Mouse (Mus musculus) MEL (cell line): ENCODE results near the gene Msmo1. TPM values are rescaled to one million over a fixed set of nuclear protein-coding genes. Genes with fewer than 3 reads are reported as not detected.

ENCODE experiments used
- DNase-seq: peaks from one replicate; pipeline ENCODE4 v3.0.0; 2011; ENCODE audit warnings: low read depth, low spot score
- H3K27ac ChIP-seq: 2 replicates; pipeline ENCODE4 v1.5.1; 2012; ENCODE audit warnings: low read depth, mild to moderate bottlenecking, control low read depth, low read length, moderate library complexity; ENCODE audit not compliant: control insufficient read depth
- H3K27me3 ChIP-seq, 2 experiments: fragments of 150-350 bp in 1 of 2; sonication (generic) in 1 of 2; 2 replicates each; pipeline ENCODE4 v1.6.1; 2012; ENCODE audit warnings: low read length in 2 of 2, mild to moderate bottlenecking in 2 of 2, improper control_type of control experiment in 1 of 2, moderate library complexity in 1 of 2; ENCODE audit not compliant: insufficient read depth in 2 of 2, control insufficient read depth in 1 of 2
- H3K36me3 ChIP-seq, 2 experiments: 2 replicates each; pipeline ENCODE4 v1.6.1; 2012 to 2014; ENCODE audit warnings: low read length in 2 of 2, improper control_type of control experiment in 1 of 2, inconsistent platforms in 1 of 2, mild to moderate bottlenecking in 1 of 2; ENCODE audit not compliant: insufficient read depth in 2 of 2, control insufficient read depth in 1 of 2
- H3K4me1 ChIP-seq, 2 experiments: fragments of 150-350 bp in 1 of 2; sonication (generic) in 1 of 2; 2 replicates each; pipeline ENCODE4 v1.6.1; 2012; ENCODE audit warnings: low read length in 2 of 2, improper control_type of control experiment in 1 of 2, mild to moderate bottlenecking in 1 of 2; ENCODE audit not compliant: insufficient read depth in 2 of 2, control insufficient read depth in 1 of 2
- H3K4me3 ChIP-seq, 2 experiments: fragments of 150-350 bp in 1 of 2; sonication (generic) in 1 of 2; 2 replicates each; pipeline ENCODE4 v1.5.1; 2012; ENCODE audit warnings: low read depth in 2 of 2, low read length in 2 of 2, mild to moderate bottlenecking in 2 of 2, moderate library complexity in 2 of 2, control low read depth in 1 of 2, improper control_type of control experiment in 1 of 2; ENCODE audit not compliant: control insufficient read depth in 1 of 2, insufficient read depth in 1 of 2
- H3K79me2 ChIP-seq: 2 replicates; pipeline ENCODE4 v1.6.1; 2012; ENCODE audit warnings: mild to moderate bottlenecking, low read length, moderate library complexity; ENCODE audit not compliant: control insufficient read depth, poor library complexity, insufficient read depth
- H3K9ac ChIP-seq: 2 replicates; pipeline ENCODE4 v1.6.1; 2012; ENCODE audit warnings: low read depth, mild to moderate bottlenecking, control low read depth, low read length, moderate library complexity; ENCODE audit not compliant: control insufficient read depth, poor library complexity, severe bottlenecking
- H3K9me3 ChIP-seq: fragments of 150-350 bp; sonication (generic); replicated peaks from 2 replicates; pipeline ENCODE4 v1.6.1; 2012; ENCODE audit warnings: mild to moderate bottlenecking, low read length, improper control_type of control experiment, moderate library complexity; ENCODE audit not compliant: insufficient read depth
- BHLHE40 ChIP-seq: IDR thresholded peaks from 2 replicates; pipeline ENCODE4 v1.6.1; 2012; ENCODE audit warnings: low read depth, mild to moderate bottlenecking, inconsistent platforms, low read length, improper control_type of control experiment, borderline replicate concordance
- CHD2 ChIP-seq: IDR thresholded peaks from 2 replicates; pipeline ENCODE4 v1.6.1; 2011; ENCODE audit warnings: low read length, improper control_type of control experiment
- ELF1 ChIP-seq: IDR thresholded peaks from 2 replicates; pipeline ENCODE4 v1.6.1; 2014; ENCODE audit warnings: low read depth, mild to moderate bottlenecking, inconsistent platforms, low read length, improper control_type of control experiment, moderate library complexity
- GABPA ChIP-seq: IDR thresholded peaks from 2 replicates; pipeline ENCODE4 v1.6.1; 2012; ENCODE audit warnings: low read depth, mild to moderate bottlenecking, inconsistent platforms, low read length, improper control_type of control experiment, moderate library complexity
- GATA1 ChIP-seq: IDR thresholded peaks from 2 replicates; pipeline ENCODE4 v1.6.1; 2011; ENCODE audit warnings: low read depth, low read length, improper control_type of control experiment
- KAT2A ChIP-seq: conservative IDR thresholded peaks from 2 replicates; pipeline ENCODE4 v1.6.1; 2012; ENCODE audit warnings: low read depth, low read length, improper control_type of control experiment, inconsistent platforms
- MAFK ChIP-seq: IDR thresholded peaks from 2 replicates; pipeline ENCODE4 v1.6.1; 2011; ENCODE audit warnings: low read depth, mild to moderate bottlenecking, low read length, improper control_type of control experiment, borderline replicate concordance
- MAX ChIP-seq: IDR thresholded peaks from 2 replicates; pipeline ENCODE4 v1.6.1; 2011; ENCODE audit warnings: low read length, improper control_type of control experiment
- MAZ ChIP-seq: IDR thresholded peaks from 2 replicates; pipeline ENCODE4 v1.6.1; 2012; ENCODE audit warnings: low read depth, mild to moderate bottlenecking, inconsistent platforms, low read length, improper control_type of control experiment
- MEF2A ChIP-seq: IDR thresholded peaks from 2 replicates; pipeline ENCODE4 v1.6.1; 2014; ENCODE audit warnings: low read depth, mild to moderate bottlenecking, inconsistent platforms, low read length, improper control_type of control experiment; ENCODE audit not compliant: poor library complexity, insufficient replicate concordance, severe bottlenecking; ENCODE audit errors: extremely low read depth
- MXI1 ChIP-seq: IDR thresholded peaks from 2 replicates; pipeline ENCODE4 v1.6.1; 2011; ENCODE audit warnings: mild to moderate bottlenecking, low read depth, low read length, improper control_type of control experiment
- MYB ChIP-seq: IDR thresholded peaks from 2 replicates; pipeline ENCODE4 v1.6.1; 2011; ENCODE audit warnings: mild to moderate bottlenecking, low read depth, low read length, improper control_type of control experiment
- NRF1 ChIP-seq: IDR thresholded peaks from 2 replicates; pipeline ENCODE4 v1.6.1; 2014; ENCODE audit warnings: low read depth, mild to moderate bottlenecking, inconsistent platforms, low read length, improper control_type of control experiment, moderate library complexity; ENCODE audit not compliant: poor library complexity, insufficient read depth, severe bottlenecking
- POLR2AphosphoS2 ChIP-seq: IDR thresholded peaks from 2 replicates; pipeline ENCODE4 v1.6.1; 2011; ENCODE audit warnings: low read length, improper control_type of control experiment
- POLR2AphosphoS5 ChIP-seq: IDR thresholded peaks from 2 replicates; pipeline ENCODE4 v1.6.1; 2012; ENCODE audit warnings: low read depth, borderline replicate concordance, mild to moderate bottlenecking, inconsistent platforms, low read length, moderate library complexity, mixed read lengths
- SMC3 ChIP-seq: IDR thresholded peaks from 2 replicates; pipeline ENCODE4 v1.6.1; 2011; ENCODE audit warnings: low read depth, low read length, improper control_type of control experiment
- TCF12 ChIP-seq: IDR thresholded peaks from 2 replicates; pipeline ENCODE4 v1.6.1; 2014; ENCODE audit warnings: low read depth, mild to moderate bottlenecking, inconsistent platforms, low read length, improper control_type of control experiment, moderate library complexity
- USF1 ChIP-seq: IDR thresholded peaks from 2 replicates; pipeline ENCODE4 v1.6.1; 2014; ENCODE audit warnings: low read depth, mild to moderate bottlenecking, inconsistent platforms, low read length, improper control_type of control experiment, moderate library complexity
- USF2 ChIP-seq, 2 experiments: IDR thresholded peaks; 2 replicates each; pipeline ENCODE4 v1.6.1; 2011 to 2012; ENCODE audit warnings: improper control_type of control experiment in 2 of 2, low read length in 2 of 2, borderline replicate concordance in 1 of 2, inconsistent platforms in 1 of 2, low read depth in 1 of 2, mild to moderate bottlenecking in 1 of 2; ENCODE audit not compliant: insufficient read depth in 1 of 2
- ZKSCAN1 ChIP-seq: IDR thresholded peaks from 2 replicates; pipeline ENCODE4 v1.6.1; 2012; ENCODE audit warnings: low read depth, mild to moderate bottlenecking, inconsistent platforms, low read length, improper control_type of control experiment, moderate library complexity
- ZNF384 ChIP-seq: IDR thresholded peaks from 2 replicates; pipeline ENCODE4 v1.6.1; 2012; ENCODE audit warnings: low read depth, mild to moderate bottlenecking, inconsistent platforms, low read length, improper control_type of control experiment
- polyA plus RNA-seq, 2 experiments: library from polyadenylated mRNA; stranded (reverse) in 1 of 2; unstranded in 1 of 2; fragments of >175 nt in 1 of 2; fragments of >200 nt in 1 of 2; gene quantifications; 2 replicates each; pipeline versions ENCODE4 v1.2.1 to v1.2.4; 2012; ENCODE audit warnings: low replicate concordance in 2 of 2, low read depth in 1 of 2; ENCODE audit not compliant: insufficient read length in 2 of 2, insufficient read depth in 1 of 2, missing spikeins in 1 of 2
- total RNA-seq: library from RNA; depleted of rRNA; stranded (reverse); fragments of 300-350 nt; gene quantifications from 2 replicates; pipeline ENCODE4 v1.2.3, GENCODE M21; 2012

Gene Msmo1
- total and polyA plus RNA-seq, 3 experiments = 13.8 to 22.1 TPM; not detected in 1

GRCm38 (mm10) chr8:64762751-64763150 lies 29.2 kb upstream of the Msmo1 start:
- no peak overlapping the region for H3K9ac ChIP-seq
- no peak overlapping the region for H3K4me3 ChIP-seq
- no peak overlapping the region for H3K27ac ChIP-seq
- H3K36me3 ChIP-seq = peaks cover 0 to 2% of the 10 kb centered on the region in 2 experiments; a peak in 1 of 4 replicates
- TF ChIP-seq CHD2 (no peak), MAX (no peak), ELF1 (no peak), MAZ (no peak), KAT2A (no peak), POLR2AphosphoS5 (no peak), TCF12 (no peak), MAFK (no peak), USF1 (no peak), GABPA (no peak), MEF2A (no peak)
- TF ChIP-seq, all 39 proteins: peak for 0
- Histone ChIP-seq H3K9me3 (no peaks in the 10 kb centered on the region), H3K4me1 (no peaks in the 10 kb centered on the region), H3K27me3 (no peaks in the 10 kb centered on the region), H3K79me2 (no peaks in the 10 kb centered on the region)
- no peak for DNase-seq

GRCm38 (mm10) chr8:64761430-64761829 lies 27.8 kb upstream of the Msmo1 start:
- Histone ChIP-seq H3K4me1 (no peaks in the 10 kb centered on the region), H3K9ac (no peak overlapping the region), H3K36me3 (peaks cover 0 to 2% of the 10 kb centered on the region in 2 experiments; a peak in 1 of 4 replicates), H3K27ac (no peak overlapping the region), H3K27me3 (no peaks in the 10 kb centered on the region), H3K79me2 (no peaks in the 10 kb centered on the region), H3K4me3 (no peak overlapping the region), H3K9me3 (no peaks in the 10 kb centered on the region)
- TF ChIP-seq NRF1 (no peak), BHLHE40 (no peak), POLR2AphosphoS5 (no peak), ZNF384 (no peak), ZKSCAN1 (no peak), GATA1 (no peak), MYB (no peak), SMC3 (no peak), KAT2A (no peak), ELF1 (no peak), MXI1 (no peak), MAZ (no peak), POLR2AphosphoS2 (no peak), MAX (no peak), USF2 (IDR thresholded peaks at IDR 0.05; ENCODE audit: borderline replicate concordance in 1 of 2, insufficient read depth in 1 of 2, low read depth in 1 of 2, low read length in 2 of 2) (no peak)
- no peak for DNase-seq
